Mouse (Mus musculus): Measurements from ENCODE around the gene Tmem132b.

DNA sequence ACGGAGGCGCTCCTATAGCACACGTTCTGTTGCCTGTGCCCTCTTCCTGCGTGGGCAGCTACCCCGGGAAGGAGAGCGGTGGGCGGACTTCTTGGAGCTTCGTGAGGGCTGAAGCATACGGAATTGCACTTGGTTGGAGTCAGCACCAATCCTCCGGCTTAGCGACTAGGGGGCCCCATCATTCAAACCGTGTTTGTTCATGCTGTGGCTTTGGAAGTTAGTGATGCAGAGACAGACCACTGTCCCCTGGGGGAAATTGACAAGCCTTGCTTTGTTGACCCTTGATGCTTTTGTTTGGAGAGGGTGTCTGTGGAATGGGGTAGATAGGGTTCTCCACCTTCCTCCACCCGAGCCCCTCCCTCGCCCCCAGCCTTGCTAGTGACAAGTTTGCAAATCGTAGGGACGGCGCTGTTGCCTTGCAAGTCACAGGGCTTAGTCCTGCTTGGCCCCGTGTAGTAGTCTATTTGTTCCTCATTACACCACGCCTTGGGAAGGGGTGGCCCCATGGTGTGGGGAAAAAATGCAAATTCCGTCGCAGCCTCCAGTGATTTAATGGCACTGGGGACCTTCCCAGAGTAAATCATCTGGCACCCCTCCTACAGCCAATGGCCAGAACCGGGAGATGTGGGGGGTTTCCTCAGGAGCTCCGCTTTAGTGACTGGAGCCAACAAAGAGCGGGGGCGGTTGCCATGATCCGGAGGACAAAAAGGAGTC, 3.2 kb downstream of the Tmem132b start:
- no peak for TF ChIP-seq MAX (IDR thresholded peaks at IDR 0.05)
- no peak for TF ChIP-seq CTCF (IDR thresholded peaks at IDR 0.05; ENCODE audit: control insufficient read depth, insufficient read depth, insufficient read length)
